Mouse (Mus musculus) hindbrain, embryonic 16.5 days (tissue): ENCODE measurements around the gene 4933411K16Rik. TPM values are rescaled to one million over a fixed set of nuclear protein-coding genes. Genes with fewer than 3 reads are reported as not detected.

Experiments used
- ATAC-seq: fragments of 200-750 bp; cut with Nextera tagmentation; 2 replicates; pipeline ENCODE4 v1.8.0; 2017; ENCODE audit warnings: moderate TSS enrichment, moderate library complexity
- H3K27ac ChIP-seq: fragments of 300-500 bp; sonication (generic); 2 replicates; pipeline ENCODE4 v1.5.1; 2014; ENCODE audit warnings: low read depth, mild to moderate bottlenecking, control low read depth, low read length, moderate library complexity
- H3K27me3 ChIP-seq: fragments of 300-500 bp; sonication (generic); replicated peaks from 2 replicates; pipeline ENCODE4 v1.6.1; 2014; ENCODE audit warnings: low read length; ENCODE audit not compliant: control insufficient read depth, insufficient read depth
- H3K36me3 ChIP-seq: fragments of 300-500 bp; sonication (generic); 2 replicates; pipeline ENCODE4 v1.6.1; 2014; ENCODE audit warnings: mild to moderate bottlenecking, low read length, moderate library complexity, mixed read lengths; ENCODE audit not compliant: control insufficient read depth, insufficient read depth
- H3K4me1 ChIP-seq: fragments of 300-500 bp; sonication (generic); 2 replicates; pipeline ENCODE4 v1.6.1; 2014; ENCODE audit warnings: low read depth, low read length; ENCODE audit not compliant: control insufficient read depth, insufficient read depth
- H3K4me2 ChIP-seq: fragments of 300-500 bp; sonication (generic); 2 replicates; pipeline ENCODE4 v1.6.1; 2014; ENCODE audit warnings: mild to moderate bottlenecking, low read length, control low read depth, moderate library complexity
- H3K4me3 ChIP-seq: fragments of 300-500 bp; sonication (generic); 2 replicates; pipeline ENCODE4 v1.5.1; 2014; ENCODE audit warnings: mild to moderate bottlenecking, low read length, control low read depth, moderate library complexity
- H3K9ac ChIP-seq: fragments of 300-500 bp; sonication (generic); 2 replicates; pipeline ENCODE4 v1.6.1; 2014; ENCODE audit warnings: low read depth, mild to moderate bottlenecking, control low read depth, low read length, moderate library complexity
- H3K9me3 ChIP-seq: fragments of 300-500 bp; sonication (generic); 2 replicates; pipeline ENCODE4 v1.6.1; 2014; ENCODE audit warnings: mild to moderate bottlenecking, low read length, moderate library complexity; ENCODE audit not compliant: control insufficient read depth
- whole genome bisulfite sequencing: fragments of 180-500 bp; shearing (Covaris S2); extraction: QIAGEN DNeasy Blood & Tissue Kit; methylation state at CpG from one replicate; pipeline ENCODE4 v1.1.7; 2014; 5-methylcytosine and 5-hydroxymethylcytosine counted together
- polyA plus RNA-seq: library from polyadenylated mRNA; unstranded; fragments of >200 nt; fragmentation: Nextera tagmentation; extraction: Ambion mirVana; gene quantifications from 2 replicates; pipeline ENCODE4 v1.2.1, GENCODE M21; 2015

4933411K16Rik gene
- polyA plus RNA-seq, 1 experiment from 2014 or later, result not detected

GRCm38 (mm10) chr19:42045269-42046102, 6.6 kb upstream of the 4933411K16Rik start, which contains the start of gene Hoga1:
TSS of gene Hoga1 (plus strand) at chr19:42045610.
- H3K9me3 ChIP-seq, result peaks cover 4% of the 10 kb centered on the region; the same call in 1 of the 2 replicates
- H3K9ac ChIP-seq, result peak within 1 kb of the TSS; percentile 27; the same call in 1 of the 2 replicates

GRCm38 (mm10) chr19:42050251-42050650, 1.8 kb upstream of the 4933411K16Rik start:
- Histone ChIP-seq H3K27me3 (no peaks in the 10 kb centered on the region), H3K9me3 (no peaks in the 10 kb centered on the region), H3K4me1 (peaks cover 4% of the 10 kb centered on the region; the same call in 1 of the 2 replicates), H3K4me3 (no peak overlapping the region), H3K27ac (no peak overlapping the region), H3K9ac (no peak overlapping the region), H3K36me3 (no peaks in the 10 kb centered on the region), H3K4me2 (no peak overlapping the region)
- ATAC-seq, result no peak
- 86% methylated on average over 1 of the region's 1 CpGs for WGBS

More at GRCm38 (mm10) chr19:42045269-42046102, 6.6 kb upstream of the 4933411K16Rik start, which contains the start of gene Hoga1:
- WGBS, result 23% methylated on average over 23 of the region's 23 CpGs
- Histone ChIP-seq H3K4me1 (peaks cover 4% of the 10 kb centered on the region; the same call in 1 of the 2 replicates), H3K27ac (no peak within 1 kb of the TSS), H3K27me3 (0 out of 2 replicates have a peak, but pooled peaks cover 2% of the 10 kb centered on the region), H3K4me3 (peak within 1 kb of the TSS; percentile 34), H3K36me3 (no peaks in the 10 kb centered on the region), H3K4me2 (peak within 1 kb of the TSS; percentile 54)
- peak; percentile 93 for ATAC-seq

GRCm38 (mm10) chr19:42051351-42051750, 697 bp upstream of the 4933411K16Rik start:
- Histone ChIP-seq H3K9ac (no peak overlapping the region), H3K36me3 (no peaks in the 10 kb centered on the region), H3K4me2 (no peak overlapping the region), H3K27me3 (no peaks in the 10 kb centered on the region), H3K9me3 (no peaks in the 10 kb centered on the region), H3K4me3 (no peak overlapping the region), H3K4me1 (no peaks in the 10 kb centered on the region), H3K27ac (no peak overlapping the region)
- WGBS, result 93% methylated on average over 3 of the region's 3 CpGs
- ATAC-seq, result no peak

- Histone ChIP-seq H3K4me3 (no peak overlapping the region), H3K27me3 (no peaks in the 10 kb centered on the region), H3K27ac (no peak overlapping the region), H3K36me3 (no peaks in the 10 kb centered on the region), H3K9ac (no peak overlapping the region), H3K4me2 (no peak overlapping the region), H3K9me3 (no peaks in the 10 kb centered on the region), H3K4me1 (no peaks in the 10 kb centered on the region)
- ATAC-seq, result no peak
- 83% methylated on average over 6 of the region's 6 CpGs for WGBS
These were observed 2.2 kb downstream of the 4933411K16Rik start for GRCm38 (mm10) chr19:42054255-42054654.

- no peaks in the 10 kb centered on the region for H3K27me3 ChIP-seq
- ATAC-seq, result no peak
These were observed 3.8 kb downstream of the 4933411K16Rik start for GRCm38 (mm10) chr19:42055881-42056280.

GRCm38 (mm10) chr19:42056719-42057409, 4.8 kb downstream of the 4933411K16Rik start:
- WGBS, result 93% methylated on average over 6 of the region's 6 CpGs
- Histone ChIP-seq H3K4me3 (no peak overlapping the region), H3K4me2 (no peak overlapping the region), H3K9ac (no peak overlapping the region), H3K4me1 (no peaks in the 10 kb centered on the region), H3K9me3 (no peaks in the 10 kb centered on the region), H3K36me3 (no peaks in the 10 kb centered on the region), H3K27ac (no peak overlapping the region), H3K27me3 (no peaks in the 10 kb centered on the region)
- no peak for ATAC-seq

More at GRCm38 (mm10) chr19:42055881-42056280, 3.8 kb downstream of the 4933411K16Rik start:
- H3K9me3 ChIP-seq, result no peaks in the 10 kb centered on the region
- WGBS, result 85% methylated on average over 2 of the region's 2 CpGs
- H3K36me3 ChIP-seq, result no peaks in the 10 kb centered on the region
- no peak overlapping the region for H3K4me2 ChIP-seq
- H3K4me3 ChIP-seq, result no peak overlapping the region
- no peak overlapping the region for H3K9ac ChIP-seq
- H3K27ac ChIP-seq, result no peak overlapping the region
- no peaks in the 10 kb centered on the region for H3K4me1 ChIP-seq

GRCm38 (mm10) chr19:42058426-42058825, 6.4 kb downstream of the 4933411K16Rik start:
- Histone ChIP-seq H3K27ac (no peak overlapping the region), H3K9me3 (no peaks in the 10 kb centered on the region), H3K27me3 (no peaks in the 10 kb centered on the region), H3K4me1 (no peaks in the 10 kb centered on the region), H3K4me2 (no peak overlapping the region), H3K4me3 (no peak overlapping the region), H3K9ac (no peak overlapping the region), H3K36me3 (no peaks in the 10 kb centered on the region)
- WGBS, result 69% methylated on average over 7 of the region's 7 CpGs
- no peak for ATAC-seq

- no peak overlapping the region for H3K9ac ChIP-seq
- WGBS, result 87% methylated on average over 7 of the region's 7 CpGs
These were observed 9.4 kb downstream of the 4933411K16Rik start for GRCm38 (mm10) chr19:42061443-42061842.

More at GRCm38 (mm10) chr19:42061443-42061842, 9.4 kb downstream of the 4933411K16Rik start:
- no peaks in the 10 kb centered on the region for H3K27me3 ChIP-seq
- no peaks in the 10 kb centered on the region for H3K4me1 ChIP-seq
- no peaks in the 10 kb centered on the region for H3K36me3 ChIP-seq
- ATAC-seq, result no peak
- H3K9me3 ChIP-seq, result no peaks in the 10 kb centered on the region
- no peak overlapping the region for H3K4me2 ChIP-seq
- no peak overlapping the region for H3K4me3 ChIP-seq
- no peak overlapping the region for H3K27ac ChIP-seq
